Mouse (Mus musculus): ENCODE results near the gene Gabbr2.

DNA sequence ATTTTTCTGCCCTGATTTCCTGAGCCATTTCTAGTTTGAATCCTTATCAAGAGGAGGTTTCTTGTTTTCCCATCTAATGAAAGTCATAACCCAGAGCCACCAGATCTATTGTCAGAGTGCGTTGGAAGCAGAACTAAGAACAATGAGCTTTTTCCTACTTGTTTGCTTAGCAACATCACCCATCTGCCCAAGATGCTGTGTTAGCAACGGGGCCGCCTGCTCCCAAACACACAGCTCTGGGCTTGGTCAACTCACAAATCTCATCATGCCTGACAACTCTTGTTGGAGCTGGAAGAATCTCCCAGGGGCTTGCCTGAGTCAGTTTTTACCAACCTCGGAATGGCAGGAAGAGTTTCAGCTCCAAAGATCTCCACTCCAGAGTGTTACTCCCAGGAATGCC is 111.7 kb downstream of the Gabbr2 start:
- no peak for TF ChIP-seq TAL1 (IDR thresholded peaks at IDR 0.05; ENCODE audit: low read length)
- no peak for TF ChIP-seq GATA1 (IDR thresholded peaks at IDR 0.05; ENCODE audit: low read length)

Measured in erythroblast, embryonic 14.5 days (primary cell).